23 mouse cellular contexts compared by ENCODE assay signal in genomic region chr9:61274020-61274419, GRCm38 (mm10).
"Had no signal": no experiment of that assay in that cellular context is flagged by ENCODE, and none has a peak within 500 bp of the region (broad histone marks: within the 10 kb centered on the region; RNA-seq: fewer than 3 reads in every experiment).

No protein-coding gene starts in this region.

- H3K4me2 ChIP-seq: heart, embryonic 12.5 days; hindbrain, embryonic 12.5 days; hindbrain, embryonic 14.5 days; intestine, embryonic 15.5 days; limb, embryonic 12.5 days; liver, embryonic 12.5 days had no signal

- DNase-seq: gastrocnemius, adult 2 months; gastrocnemius, postnatal 10 days; gastrocnemius, postnatal 25 days; heart, adult 18-20 months; heart, postnatal 10 days; heart, postnatal 4 days; kidney, adult 18-20 months; kidney, adult 8-10 months; kidney, postnatal 10 days; kidney, postnatal 25 days; kidney, postnatal 4 days; liver had no signal

- H3K4me3 ChIP-seq: gastrocnemius, adult 2 months; heart, embryonic 10.5 days; heart, embryonic 12.5 days; hindbrain, embryonic 10.5 days; hindbrain, embryonic 12.5 days; intestine, embryonic 15.5 days; layer of hippocampus, adult 2 months; left cerebral cortex, adult 2 months; limb, embryonic 10.5 days; limb, embryonic 12.5 days; liver, embryonic 12.5 days had no signal

- H3K36me3 ChIP-seq: heart, embryonic 10.5 days; heart, embryonic 12.5 days; hindbrain, embryonic 10.5 days; hindbrain, embryonic 12.5 days; intestine, embryonic 15.5 days; limb, embryonic 10.5 days; limb, embryonic 12.5 days; liver, embryonic 12.5 days had no signal
